Mouse (Mus musculus): ENCODE measurements around the gene Uqcrq. TPM values are rescaled to one million over a fixed set of nuclear protein-coding genes. Genes with fewer than 3 reads are reported as not detected.
"Not testable (repeated sequence)": the region's sequence is repeated elsewhere in the genome, so short reads cannot be mapped to it uniquely, and the experiment has no call there.

Gene Uqcrq
- polyA plus RNA-seq, 1 experiment from 2014 or later: 552 TPM

GRCm38 (mm10) chr11:53436338-53436737, 5.7 kb upstream of the Uqcrq start:
- WGBS: 86% methylated on average over 6 of the region's 6 CpGs
- Histone ChIP-seq H3K9ac (replicated peaks; ENCODE audit: low read depth, low read length) (no peak overlapping the region), H3K36me3 (ENCODE audit: control insufficient read depth, insufficient read depth) (no peaks in the 10 kb centered on the region), H3K4me3 (replicated peaks; ENCODE audit: low read length) (no peak overlapping the region), H3K9me3 (ENCODE audit: control insufficient read depth, low read length) (no peaks in the 10 kb centered on the region), H3K4me2 (ENCODE audit: low read length) (no peak overlapping the region), H3K4me1 (replicated peaks; ENCODE audit: control insufficient read depth, insufficient read depth, low read length) (peaks cover 4% of the 10 kb centered on the region), H3K27ac (ENCODE audit: low read length) (no peak overlapping the region), H3K27me3 (replicated peaks; ENCODE audit: control insufficient read depth, insufficient read depth, low read length) (no peaks in the 10 kb centered on the region)
- no peak for ATAC-seq

GRCm38 (mm10) chr11:53435504-53435903, 4.9 kb upstream of the Uqcrq start:
- Histone ChIP-seq H3K27me3 (replicated peaks; ENCODE audit: control insufficient read depth, insufficient read depth, low read length) (no peaks in the 10 kb centered on the region), H3K4me3 (replicated peaks; ENCODE audit: low read length) (no peak overlapping the region), H3K9ac (replicated peaks; ENCODE audit: low read depth, low read length) (no peak overlapping the region), H3K36me3 (ENCODE audit: control insufficient read depth, insufficient read depth) (no peaks in the 10 kb centered on the region), H3K4me2 (ENCODE audit: low read length) (no peak overlapping the region), H3K27ac (ENCODE audit: low read length) (no peak overlapping the region), H3K9me3 (ENCODE audit: control insufficient read depth, low read length) (no peaks in the 10 kb centered on the region), H3K4me1 (replicated peaks; ENCODE audit: control insufficient read depth, insufficient read depth, low read length) (peaks cover 5% of the 10 kb centered on the region)
- no peak for ATAC-seq
- WGBS: 85% methylated on average over 8 of the region's 8 CpGs

- no peak overlapping the region for H3K27ac ChIP-seq (ENCODE audit: low read length)
- ATAC-seq: no peak
- H3K9me3 ChIP-seq (ENCODE audit: control insufficient read depth, low read length): no peaks in the 10 kb centered on the region
- peaks cover 15% of the 10 kb centered on the region for H3K4me1 ChIP-seq (replicated peaks; ENCODE audit: control insufficient read depth, insufficient read depth, low read length)
- H3K4me2 ChIP-seq (ENCODE audit: low read length): no peak overlapping the region
- H3K27me3 ChIP-seq (replicated peaks; ENCODE audit: control insufficient read depth, insufficient read depth, low read length): no peaks in the 10 kb centered on the region
- no peak overlapping the region for H3K9ac ChIP-seq (replicated peaks; ENCODE audit: low read depth, low read length)
- WGBS: 74% methylated on average over 6 of the region's 6 CpGs
- peaks cover 3% of the 10 kb centered on the region; the same call in 1 of the 2 replicates for H3K36me3 ChIP-seq (ENCODE audit: control insufficient read depth, insufficient read depth)
- H3K4me3 ChIP-seq (replicated peaks; ENCODE audit: low read length): no peak overlapping the region
Observed at GRCm38 (mm10) chr11:53433057-53433456, 2.4 kb upstream of the Uqcrq start.

- Histone ChIP-seq H3K4me2 (ENCODE audit: low read length) (peak overlapping the region; percentile 56), H3K4me3 (replicated peaks; ENCODE audit: low read length) (peak overlapping the region; percentile 85), H3K27ac (ENCODE audit: low read length) (peak overlapping the region; percentile 73), H3K9ac (replicated peaks; ENCODE audit: low read depth, low read length) (peak overlapping the region; percentile 52), H3K27me3 (replicated peaks; ENCODE audit: control insufficient read depth, insufficient read depth, low read length) (no peaks in the 10 kb centered on the region), H3K9me3 (ENCODE audit: control insufficient read depth, low read length) (no peaks in the 10 kb centered on the region), H3K36me3 (ENCODE audit: control insufficient read depth, insufficient read depth) (peaks cover 6% of the 10 kb centered on the region; the same call in 1 of the 2 replicates), H3K4me1 (replicated peaks; ENCODE audit: control insufficient read depth, insufficient read depth, low read length) (peaks cover 15% of the 10 kb centered on the region)
- WGBS: 12% methylated on average over 9 of the region's 9 CpGs
- ATAC-seq: peak; percentile 45; the same call in 1 of the 2 replicates
Observed at GRCm38 (mm10) chr11:53431347-53432056, 871 bp upstream of the Uqcrq start.

GRCm38 (mm10) chr11:53430300-53430669, 346 bp downstream of the Uqcrq start:
- Histone ChIP-seq H3K27ac (ENCODE audit: low read length) (peak overlapping the region; percentile 73), H3K36me3 (ENCODE audit: control insufficient read depth, insufficient read depth) (peaks cover 6% of the 10 kb centered on the region; the same call in 1 of the 2 replicates), H3K27me3 (replicated peaks; ENCODE audit: control insufficient read depth, insufficient read depth, low read length) (no peaks in the 10 kb centered on the region), H3K4me3 (replicated peaks; ENCODE audit: low read length) (peak overlapping the region; percentile 85), H3K9me3 (ENCODE audit: control insufficient read depth, low read length) (no peaks in the 10 kb centered on the region), H3K4me1 (replicated peaks; ENCODE audit: control insufficient read depth, insufficient read depth, low read length) (peaks cover 15% of the 10 kb centered on the region), H3K4me2 (ENCODE audit: low read length) (peak overlapping the region; percentile 91), H3K9ac (replicated peaks; ENCODE audit: low read depth, low read length) (peak overlapping the region; percentile 88)
- under 1% methylated on average over 34 of the region's 34 CpGs for WGBS
- ATAC-seq: peak; percentile 60; the same call in 1 of the 2 replicates

- Histone ChIP-seq H3K4me2 (ENCODE audit: low read length) (no peak overlapping the region; the same call in 1 of the 2 replicates), H3K4me1 (replicated peaks; ENCODE audit: control insufficient read depth, insufficient read depth, low read length) (peaks cover 15% of the 10 kb centered on the region), H3K9ac (replicated peaks; ENCODE audit: low read depth, low read length) (no peak overlapping the region), H3K27me3 (replicated peaks; ENCODE audit: control insufficient read depth, insufficient read depth, low read length) (no peaks in the 10 kb centered on the region), H3K9me3 (ENCODE audit: control insufficient read depth, low read length) (no peaks in the 10 kb centered on the region), H3K4me3 (replicated peaks; ENCODE audit: low read length) (no peak overlapping the region), H3K27ac (ENCODE audit: low read length) (no peak overlapping the region), H3K36me3 (ENCODE audit: control insufficient read depth, insufficient read depth) (peaks cover 6% of the 10 kb centered on the region; the same call in 1 of the 2 replicates)
- no peak for ATAC-seq
Observed at GRCm38 (mm10) chr11:53429182-53429581, 1.4 kb downstream of the Uqcrq start.

GRCm38 (mm10) chr11:53428716-53429057, 1.9 kb downstream of the Uqcrq start:
- peaks cover 6% of the 10 kb centered on the region; the same call in 1 of the 2 replicates for H3K36me3 ChIP-seq (ENCODE audit: control insufficient read depth, insufficient read depth)
- H3K9me3 ChIP-seq (ENCODE audit: control insufficient read depth, low read length): no peaks in the 10 kb centered on the region
- no peaks in the 10 kb centered on the region for H3K27me3 ChIP-seq (replicated peaks; ENCODE audit: control insufficient read depth, insufficient read depth, low read length)
- ATAC-seq: no peak
- H3K4me1 ChIP-seq (replicated peaks; ENCODE audit: control insufficient read depth, insufficient read depth, low read length): peaks cover 15% of the 10 kb centered on the region
- H3K4me2 ChIP-seq (ENCODE audit: low read length): no peak overlapping the region
- no peak overlapping the region for H3K9ac ChIP-seq (replicated peaks; ENCODE audit: low read depth, low read length)
- WGBS: 97% methylated on average over 5 of the region's 5 CpGs
- no peak overlapping the region for H3K4me3 ChIP-seq (replicated peaks; ENCODE audit: low read length)
- no peak overlapping the region for H3K27ac ChIP-seq (ENCODE audit: low read length)

- ATAC-seq: no peak
- Histone ChIP-seq H3K27ac (ENCODE audit: low read length) (no peak overlapping the region), H3K27me3 (replicated peaks; ENCODE audit: control insufficient read depth, insufficient read depth, low read length) (no peaks in the 10 kb centered on the region), H3K4me3 (replicated peaks; ENCODE audit: low read length) (no peak overlapping the region), H3K4me2 (ENCODE audit: low read length) (no peak overlapping the region), H3K36me3 (ENCODE audit: control insufficient read depth, insufficient read depth) (peaks cover 6% of the 10 kb centered on the region; the same call in 1 of the 2 replicates), H3K4me1 (replicated peaks; ENCODE audit: control insufficient read depth, insufficient read depth, low read length) (peaks cover 15% of the 10 kb centered on the region), H3K9me3 (ENCODE audit: control insufficient read depth, low read length) (no peaks in the 10 kb centered on the region), H3K9ac (replicated peaks; ENCODE audit: low read depth, low read length) (no peak overlapping the region)
- WGBS: 98% methylated on average over 3 of the region's 3 CpGs
Observed at GRCm38 (mm10) chr11:53427993-53428715, 2.5 kb downstream of the Uqcrq start.

- H3K4me3 ChIP-seq (replicated peaks; ENCODE audit: low read length); H3K9ac ChIP-seq (replicated peaks; ENCODE audit: low read depth, low read length); H3K27ac ChIP-seq (ENCODE audit: low read length); H3K9me3 ChIP-seq (ENCODE audit: control insufficient read depth, low read length); H3K4me2 ChIP-seq (ENCODE audit: low read length); H3K36me3 ChIP-seq (ENCODE audit: control insufficient read depth, insufficient read depth); H3K27me3 ChIP-seq (replicated peaks; ENCODE audit: control insufficient read depth, insufficient read depth, low read length); ATAC-seq: not testable (repeated sequence)
- H3K4me1 ChIP-seq (replicated peaks; ENCODE audit: control insufficient read depth, insufficient read depth, low read length): peaks cover 15% of the 10 kb centered on the region
- 94% methylated on average over 3 of the region's 3 CpGs for WGBS
Observed at GRCm38 (mm10) chr11:53426914-53427313, 3.7 kb downstream of the Uqcrq start.

All from forebrain, embryonic 16.5 days (tissue).